Mouse (Mus musculus): Measurements from ENCODE around the gene Gm14322. TPM values are rescaled to one million over a fixed set of nuclear protein-coding genes. Genes with fewer than 3 reads are reported as not detected.
"Not testable (repeated sequence)": the region's sequence is repeated elsewhere in the genome, so short reads cannot be mapped to it uniquely, and the experiment has no call there.

The Gm14322 gene
- not detected in 2 replicates for total RNA-seq (2017)

GRCm38 (mm10) chr2:177758941-177759558 is at the start of gene Gm14322:
Gene Gm14322, plus strand, starts transcription at chr2:177759288.
- ATAC-seq (ENCODE audit: extremely low read depth, insufficient number of reproducible peaks, low FRiP score, poor library complexity, severe bottlenecking) = not testable (repeated sequence)

GRCm38 (mm10) chr2:177741487-177741886 is 17.6 kb upstream of the Gm14322 start:
- not testable (repeated sequence) for ATAC-seq (ENCODE audit: extremely low read depth, insufficient number of reproducible peaks, low FRiP score, poor library complexity, severe bottlenecking)

- ATAC-seq (ENCODE audit: extremely low read depth, insufficient number of reproducible peaks, low FRiP score, poor library complexity, severe bottlenecking) = not testable (repeated sequence)
Measured at GRCm38 (mm10) chr2:177787351-177787750, 28.3 kb downstream of the Gm14322 start.

DNA sequence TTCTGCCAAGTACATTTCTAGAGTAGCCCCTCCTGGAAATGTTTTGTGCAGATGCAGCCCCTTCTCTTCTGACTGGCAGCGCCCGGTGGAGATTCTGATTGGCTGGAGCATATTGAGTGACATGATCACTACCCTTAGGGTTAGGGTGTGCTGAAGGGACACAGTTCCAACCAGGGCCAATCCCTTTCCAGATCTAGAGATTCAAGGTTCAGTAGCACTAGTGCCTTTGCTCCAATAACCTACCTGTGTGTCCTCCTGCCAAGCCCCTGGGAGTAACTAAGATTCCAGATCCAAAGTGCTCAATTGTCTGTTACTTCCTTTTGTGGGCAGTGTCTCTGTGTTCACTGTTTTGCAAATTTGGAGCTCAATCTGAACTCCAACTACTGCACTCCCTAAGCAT is 47.1 kb downstream of the Gm14322 start:
- not testable (repeated sequence) for ATAC-seq (ENCODE audit: extremely low read depth, insufficient number of reproducible peaks, low FRiP score, poor library complexity, severe bottlenecking)

Other genes starting within 250 kb of the Gm14322 start
- 1.4 TPM in 1 of 2 replicates, not detected in the other for gene Gm14406, start 181.1 kb upstream of the Gm14322 start, total RNA-seq (2017)
- 15.7 and 22.9 TPM in 2 replicates for gene Gm14325, start 81.0 kb downstream of the Gm14322 start, total RNA-seq (2017)
- gene Gm14327, start 137.8 kb downstream of the Gm14322 start, total RNA-seq (2017) = 1.2 TPM in 1 of 2 replicates, not detected in the other
- gene Zfp972, start 166.3 kb downstream of the Gm14322 start, total RNA-seq (2017) = 13.0 TPM in 1 of 2 replicates, not detected in the other
- 14.4 and 15.1 TPM in 2 replicates for gene Gm14326, start 198.0 kb downstream of the Gm14322 start, total RNA-seq (2017)